Mouse (Mus musculus) lung, embryonic 15.5 days (tissue): ENCODE measurements at regions not wholly inside any gene's neighbourhood (a gene's known extent, or its start where the extent isn't known, plus 50 kb on each side); places are given as distances from the start of the nearest gene placed in this dataset.

Source experiments
- ATAC-seq: fragments of 200-750 bp; cut with Nextera tagmentation; 2 replicates; pipeline ENCODE4 v1.8.0; 2017; ENCODE audit warnings: moderate number of reproducible peaks, borderline replicate concordance; ENCODE audit not compliant: low FRiP score, low TSS enrichment; ENCODE audit errors: extremely low read depth
- H3K27ac ChIP-seq: fragments of 300-500 bp; sonication (generic); 2 replicates; pipeline ENCODE4 v1.5.1; 2015; ENCODE audit warnings: moderate library complexity, mild to moderate bottlenecking, inconsistent platforms
- H3K27me3 ChIP-seq: fragments of 300-500 bp; sonication (generic); 2 replicates; pipeline ENCODE4 v1.6.1; 2015; ENCODE audit warnings: inconsistent platforms
- H3K36me3 ChIP-seq: fragments of 300-500 bp; sonication (generic); 2 replicates; pipeline ENCODE4 v1.6.1; 2015; ENCODE audit warnings: inconsistent platforms
- H3K4me1 ChIP-seq: fragments of 300-500 bp; sonication (generic); 2 replicates; pipeline ENCODE4 v1.6.1; 2015; ENCODE audit warnings: inconsistent platforms
- H3K4me2 ChIP-seq: fragments of 300-500 bp; sonication (generic); 2 replicates; pipeline ENCODE4 v1.6.1; 2015; ENCODE audit warnings: inconsistent platforms, mild to moderate bottlenecking, moderate library complexity
- H3K4me3 ChIP-seq: fragments of 300-500 bp; sonication (generic); 2 replicates; pipeline ENCODE4 v1.5.1; 2015; ENCODE audit warnings: mild to moderate bottlenecking, inconsistent platforms
- H3K9ac ChIP-seq: fragments of 300-500 bp; sonication (generic); 2 replicates; pipeline ENCODE4 v1.6.1; 2015; ENCODE audit warnings: inconsistent platforms
- H3K9me3 ChIP-seq: fragments of 300-500 bp; sonication (generic); 2 replicates; pipeline ENCODE4 v1.6.1; 2016; ENCODE audit warnings: inconsistent platforms
- WGBS: fragments of 180-500 bp; shearing (Covaris S2); methylation state at CpG from one replicate; pipeline ENCODE4 v1.1.7; 2015; 5-methylcytosine and 5-hydroxymethylcytosine counted together

- H3K27me3 ChIP-seq: no peaks in the 10 kb centered on the region
- 41% methylated on average over 14 of the region's 14 CpGs for WGBS
- H3K4me1 ChIP-seq: no peaks in the 10 kb centered on the region
- H3K36me3 ChIP-seq: no peaks in the 10 kb centered on the region
- H3K4me2 ChIP-seq: no peak overlapping the region
- no peaks in the 10 kb centered on the region for H3K9me3 ChIP-seq
- no peak overlapping the region for H3K27ac ChIP-seq
- no peak overlapping the region for H3K9ac ChIP-seq
- H3K4me3 ChIP-seq: no peak overlapping the region
- ATAC-seq: no peak
Measured at GRCm38 (mm10) chr14:24606444-24607173, 119.7 kb downstream of the Rps24 start.

- Histone ChIP-seq H3K4me2 (no peak overlapping the region), H3K27me3 (no peaks in the 10 kb centered on the region), H3K4me3 (no peak overlapping the region), H3K9me3 (no peaks in the 10 kb centered on the region), H3K27ac (no peak overlapping the region), H3K36me3 (no peaks in the 10 kb centered on the region), H3K9ac (no peak overlapping the region), H3K4me1 (peaks cover 5% of the 10 kb centered on the region; the same call in 1 of the 2 replicates)
- WGBS: 83% methylated on average over 1 of the region's 1 CpGs
- ATAC-seq: no peak
Measured at GRCm38 (mm10) chr14:24608356-24608755, 121.4 kb downstream of the Rps24 start.

DNA sequence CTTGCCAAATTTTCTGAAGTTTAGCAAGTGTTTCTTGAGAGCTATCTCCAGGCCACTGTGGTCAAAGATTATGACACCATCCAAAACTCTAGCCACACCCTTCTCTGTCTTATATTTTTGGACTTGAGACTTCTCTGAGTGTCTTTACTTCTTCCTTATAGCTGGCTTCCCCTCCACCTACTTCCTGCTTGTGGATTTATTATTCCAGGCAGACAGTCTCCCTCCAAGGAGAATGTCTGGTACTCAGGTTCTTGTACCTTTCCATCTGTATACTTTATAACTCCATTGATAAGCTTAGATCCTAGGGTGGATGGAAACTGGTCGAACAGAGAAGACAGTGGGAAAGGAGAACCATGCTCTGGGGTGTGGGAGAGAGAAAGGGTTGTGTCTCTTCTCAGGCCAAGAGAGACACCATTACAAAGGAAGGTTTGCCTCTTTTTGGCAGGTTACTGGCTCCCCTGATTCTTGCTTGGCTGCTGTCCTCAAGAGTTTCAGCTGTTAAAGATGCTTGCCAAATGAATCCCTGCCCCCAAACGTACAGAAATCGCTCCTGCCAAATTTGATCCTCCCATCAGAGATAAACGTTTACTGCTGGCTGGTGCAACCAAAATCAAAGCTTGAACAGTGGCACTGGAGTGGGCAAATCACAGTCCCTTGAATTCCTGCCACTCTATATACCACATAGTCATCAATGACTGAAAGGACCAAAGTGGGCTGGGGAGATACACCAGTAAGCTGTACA is 125.5 kb downstream of the Rps24 start:
- no peaks in the 10 kb centered on the region for H3K27me3 ChIP-seq
- H3K4me2 ChIP-seq: no peak overlapping the region
- H3K4me1 ChIP-seq: peaks cover 8% of the 10 kb centered on the region; the same call in 1 of the 2 replicates
- no peaks in the 10 kb centered on the region for H3K9me3 ChIP-seq
- ATAC-seq: no peak
- no peaks in the 10 kb centered on the region for H3K36me3 ChIP-seq
- no peak overlapping the region for H3K9ac ChIP-seq
- H3K27ac ChIP-seq: no peak overlapping the region
- no peak overlapping the region for H3K4me3 ChIP-seq
- 27% methylated on average over 4 of the region's 4 CpGs for WGBS

GRCm38 (mm10) chr14:24615776-24616175 is 128.9 kb downstream of the Rps24 start:
- WGBS: 66% methylated on average over 3 of the region's 3 CpGs
- no peaks in the 10 kb centered on the region for H3K9me3 ChIP-seq
- no peak overlapping the region for H3K9ac ChIP-seq
- ATAC-seq: no peak
- no peaks in the 10 kb centered on the region for H3K36me3 ChIP-seq
- H3K27ac ChIP-seq: no peak overlapping the region
- no peak overlapping the region for H3K4me2 ChIP-seq
- peaks cover 8% of the 10 kb centered on the region; the same call in 1 of the 2 replicates for H3K4me1 ChIP-seq
- no peaks in the 10 kb centered on the region for H3K27me3 ChIP-seq
- H3K4me3 ChIP-seq: no peak overlapping the region

DNA sequence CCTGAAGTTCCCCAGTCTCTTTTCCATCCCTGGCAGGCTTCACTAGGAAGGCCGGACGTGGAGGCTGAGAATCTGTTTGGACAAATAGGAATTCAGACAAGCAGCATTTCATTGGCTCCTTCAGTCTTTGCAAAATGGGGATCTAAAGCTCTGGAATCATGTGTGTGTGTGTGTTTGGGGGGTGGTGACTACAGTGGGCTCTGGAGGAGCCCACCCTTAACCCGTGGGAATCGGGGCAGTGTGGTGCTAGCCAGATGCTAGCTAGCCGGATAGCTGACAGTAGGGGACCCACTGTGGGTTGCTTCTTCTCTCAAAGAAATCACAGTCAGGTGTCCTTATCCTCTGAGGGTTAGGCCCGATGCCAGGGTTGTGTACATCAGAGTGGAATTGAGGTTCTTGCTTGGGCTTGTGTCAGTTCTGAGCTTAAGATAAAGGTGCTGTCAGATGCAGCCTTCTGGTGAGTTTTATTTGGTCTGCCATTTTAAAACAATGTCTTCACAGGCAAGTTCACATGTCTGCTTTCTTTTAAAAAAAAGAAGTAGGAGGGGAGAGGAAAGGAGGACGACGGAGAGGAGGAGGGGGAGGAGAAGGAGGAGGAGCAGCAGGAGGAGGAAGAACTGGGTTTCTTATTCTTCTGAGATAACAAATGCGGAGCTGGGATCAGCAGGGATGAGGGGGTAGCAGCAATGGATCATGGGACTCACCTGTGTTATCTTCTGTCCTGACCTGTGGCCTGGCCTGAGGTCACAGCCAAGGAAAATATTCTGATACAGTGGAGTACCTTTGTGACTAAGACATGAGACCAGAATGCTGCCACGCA is 129.6 kb downstream of the Rps24 start:
- H3K4me2 ChIP-seq: no peak overlapping the region
- H3K36me3 ChIP-seq: no peaks in the 10 kb centered on the region
- ATAC-seq: no peak
- no peak overlapping the region for H3K9ac ChIP-seq
- no peak overlapping the region for H3K27ac ChIP-seq
- H3K9me3 ChIP-seq: no peaks in the 10 kb centered on the region
- H3K4me1 ChIP-seq: peaks cover 8% of the 10 kb centered on the region; the same call in 1 of the 2 replicates
- no peak overlapping the region for H3K4me3 ChIP-seq
- 56% methylated on average over 10 of the region's 10 CpGs for WGBS
- no peaks in the 10 kb centered on the region for H3K27me3 ChIP-seq

GRCm38 (mm10) chr14:24617126-24617375 is 130.1 kb downstream of the Rps24 start:
- H3K36me3 ChIP-seq: no peaks in the 10 kb centered on the region
- no peaks in the 10 kb centered on the region for H3K27me3 ChIP-seq
- H3K9me3 ChIP-seq: no peaks in the 10 kb centered on the region
- no peak overlapping the region for H3K27ac ChIP-seq
- no peak overlapping the region for H3K9ac ChIP-seq
- no peak overlapping the region for H3K4me3 ChIP-seq
- no peak for ATAC-seq
- peaks cover 8% of the 10 kb centered on the region; the same call in 1 of the 2 replicates for H3K4me1 ChIP-seq
- 59% methylated on average over 3 of the region's 3 CpGs for WGBS
- H3K4me2 ChIP-seq: no peak overlapping the region

DNA sequence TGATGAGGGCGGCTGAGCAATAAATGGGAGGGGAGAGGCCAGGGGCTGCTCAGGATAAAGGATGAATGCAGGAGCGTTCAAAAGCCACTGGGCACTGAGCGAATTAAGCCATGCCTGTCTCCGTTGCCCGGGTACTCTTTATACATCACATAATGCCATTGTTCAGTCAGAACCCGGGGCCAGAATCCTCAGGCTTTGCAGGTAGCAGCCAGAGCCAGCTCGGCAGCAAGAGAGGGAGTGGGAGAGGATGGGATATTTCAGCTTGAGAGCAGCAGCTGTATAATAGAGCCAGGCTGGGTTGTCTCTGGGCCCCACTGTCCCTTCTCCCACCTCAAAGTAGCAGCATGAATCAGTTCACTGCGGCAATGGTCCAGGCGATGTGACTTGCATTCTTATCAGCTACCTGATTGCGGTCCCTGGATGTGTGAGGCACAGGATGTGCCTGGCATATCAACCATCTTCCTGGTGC is 130.5 kb downstream of the Rps24 start:
- H3K9ac ChIP-seq: no peak overlapping the region
- H3K36me3 ChIP-seq: no peaks in the 10 kb centered on the region
- ATAC-seq: no peak
- 67% methylated on average over 10 of the region's 10 CpGs for WGBS
- no peaks in the 10 kb centered on the region for H3K27me3 ChIP-seq
- peaks cover 8% of the 10 kb centered on the region; the same call in 1 of the 2 replicates for H3K4me1 ChIP-seq
- H3K4me2 ChIP-seq: no peak overlapping the region
- no peak overlapping the region for H3K4me3 ChIP-seq
- no peaks in the 10 kb centered on the region for H3K9me3 ChIP-seq
- H3K27ac ChIP-seq: no peak overlapping the region

DNA sequence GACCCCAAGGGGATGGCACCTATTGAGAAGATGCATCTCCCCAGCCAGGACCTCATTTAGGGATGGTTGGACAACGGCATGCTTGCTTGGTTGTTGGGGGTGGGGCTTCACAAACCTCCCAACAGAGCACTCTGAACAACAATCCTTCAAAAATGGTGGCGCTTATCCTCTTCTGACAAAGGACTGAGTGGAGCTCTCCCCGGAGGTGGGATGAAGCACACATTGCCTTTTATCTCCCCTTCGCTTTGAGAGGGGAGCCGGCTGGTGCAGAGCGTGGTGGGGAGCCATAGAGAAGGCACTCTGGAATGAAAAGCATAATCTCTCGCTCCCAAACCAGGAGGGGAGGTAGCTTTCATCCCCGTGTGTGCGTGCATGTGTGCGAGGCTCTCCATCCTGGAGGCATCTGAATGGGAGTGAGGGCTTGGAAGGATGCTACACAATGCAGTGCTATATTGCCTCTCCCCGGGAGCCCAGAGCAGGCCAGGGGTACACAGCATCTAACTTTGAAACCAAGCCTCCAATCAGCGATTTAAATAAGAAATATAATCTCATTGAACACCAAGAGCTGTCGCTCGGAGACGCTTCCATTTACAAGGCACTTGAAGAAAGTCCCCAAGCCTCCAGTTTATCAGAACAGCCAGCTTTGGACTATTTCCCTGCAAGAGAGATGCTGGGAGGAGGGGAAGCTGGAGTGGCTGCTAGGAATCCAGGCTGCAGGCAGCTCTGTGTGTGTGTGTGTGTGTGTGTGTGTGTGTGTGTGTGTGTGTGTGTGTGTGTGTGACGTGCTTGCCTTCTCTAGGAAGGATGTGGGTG is 131.5 kb downstream of the Rps24 start:
- Histone ChIP-seq H3K4me2 (no peak overlapping the region), H3K4me3 (no peak overlapping the region), H3K9me3 (no peaks in the 10 kb centered on the region), H3K27me3 (no peaks in the 10 kb centered on the region), H3K36me3 (no peaks in the 10 kb centered on the region), H3K4me1 (peaks cover 2% of the 10 kb centered on the region; the same call in 1 of the 2 replicates), H3K27ac (no peak overlapping the region), H3K9ac (no peak overlapping the region)
- 49% methylated on average over 16 of the region's 16 CpGs for WGBS
- ATAC-seq: no peak

GRCm38 (mm10) chr14:24631994-24632393 is 145.1 kb downstream of the Rps24 start:
- Histone ChIP-seq H3K9ac (no peak overlapping the region), H3K4me3 (no peak overlapping the region), H3K27ac (no peak overlapping the region), H3K27me3 (no peaks in the 10 kb centered on the region), H3K36me3 (no peaks in the 10 kb centered on the region), H3K9me3 (no peaks in the 10 kb centered on the region), H3K4me1 (no peaks in the 10 kb centered on the region), H3K4me2 (no peak overlapping the region)
- no peak for ATAC-seq
- WGBS: 81% methylated on average over 1 of the region's 1 CpGs

GRCm38 (mm10) chr14:24641853-24642252 is 154.9 kb downstream of the Rps24 start:
- Histone ChIP-seq H3K4me1 (no peaks in the 10 kb centered on the region), H3K27me3 (no peaks in the 10 kb centered on the region), H3K9me3 (no peaks in the 10 kb centered on the region), H3K27ac (no peak overlapping the region), H3K4me2 (no peak overlapping the region), H3K4me3 (no peak overlapping the region), H3K9ac (no peak overlapping the region), H3K36me3 (no peaks in the 10 kb centered on the region)
- 58% methylated on average over 5 of the region's 5 CpGs for WGBS
- no peak for ATAC-seq

DNA sequence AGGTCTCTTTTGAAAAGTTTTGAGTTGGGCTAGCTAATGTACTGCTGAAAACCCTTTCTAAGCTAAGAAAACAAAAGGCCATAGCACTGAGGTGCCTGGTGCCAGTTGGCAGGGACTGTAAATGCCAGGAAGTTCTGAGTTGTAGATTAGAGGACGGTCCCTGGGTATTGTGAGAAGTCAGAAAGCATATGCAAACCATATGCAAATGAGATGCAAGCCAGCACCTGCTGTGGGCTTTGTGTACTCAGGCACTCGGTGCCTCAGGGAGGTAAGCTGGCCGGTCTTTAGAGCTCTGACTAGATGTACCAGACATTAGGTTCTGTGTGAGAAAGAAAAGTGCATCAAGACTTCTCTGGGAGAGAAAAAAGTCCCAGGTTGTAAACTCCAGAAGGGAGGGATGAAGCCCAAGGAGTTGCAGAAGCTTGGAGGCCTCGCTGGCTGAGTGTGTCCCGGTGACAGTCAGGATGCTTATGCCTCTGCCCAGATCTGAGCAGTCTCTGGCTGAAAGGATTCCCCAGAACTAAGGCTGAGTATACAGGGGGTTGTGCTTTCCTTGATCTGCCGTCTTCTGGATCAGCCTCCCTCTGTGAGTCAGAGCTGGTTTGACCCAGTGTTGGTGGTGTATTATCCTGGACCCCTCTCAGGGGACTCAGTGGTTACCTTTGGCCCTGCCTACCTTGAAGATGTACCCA is 157.3 kb downstream of the Rps24 start:
- WGBS: 38% methylated on average over 6 of the region's 6 CpGs
- Histone ChIP-seq H3K4me3 (no peak overlapping the region), H3K36me3 (no peaks in the 10 kb centered on the region), H3K9me3 (no peaks in the 10 kb centered on the region), H3K27ac (no peak overlapping the region), H3K4me1 (no peaks in the 10 kb centered on the region), H3K27me3 (no peaks in the 10 kb centered on the region), H3K4me2 (no peak overlapping the region), H3K9ac (no peak overlapping the region)
- no peak for ATAC-seq
